Mouse (Mus musculus) neural tube, embryonic 14.5 days (tissue): ENCODE measurements at regions not wholly inside any gene's neighbourhood (a gene's known extent, or its start where the extent isn't known, plus 50 kb on each side); places are given as distances from the start of the nearest gene placed in this dataset.

Experiments
- ATAC-seq: fragments of 200-750 bp; cut with Nextera tagmentation; 2 replicates; pipeline ENCODE4 v1.8.0; 2017; ENCODE audit warnings: low read depth, mild to moderate bottlenecking, moderate TSS enrichment, moderate library complexity
- H3K27ac ChIP-seq: fragments of 300-500 bp; sonication (generic); 2 replicates; pipeline ENCODE4 v1.5.1; 2014; ENCODE audit warnings: low read depth, mild to moderate bottlenecking, control low read depth, low read length, moderate library complexity, mixed read lengths
- H3K27me3 ChIP-seq: fragments of 300-500 bp; sonication (generic); 2 replicates; pipeline ENCODE4 v1.6.1; 2014; ENCODE audit warnings: low read length; ENCODE audit not compliant: control insufficient read depth, insufficient read depth
- H3K36me3 ChIP-seq: fragments of 300-500 bp; sonication (generic); 2 replicates; pipeline ENCODE4 v1.6.1; 2014; ENCODE audit warnings: low read length, mixed read lengths; ENCODE audit not compliant: control insufficient read depth, insufficient read depth
- H3K4me1 ChIP-seq: fragments of 300-500 bp; sonication (generic); 2 replicates; pipeline ENCODE4 v1.6.1; 2014; ENCODE audit warnings: low read length; ENCODE audit not compliant: control insufficient read depth, insufficient read depth
- H3K4me2 ChIP-seq: fragments of 300-500 bp; sonication (generic); 2 replicates; pipeline ENCODE4 v1.6.1; 2014; ENCODE audit warnings: mild to moderate bottlenecking, low read depth, low read length, control low read depth
- H3K4me3 ChIP-seq: fragments of 300-500 bp; sonication (generic); 2 replicates; pipeline ENCODE4 v1.5.1; 2014; ENCODE audit warnings: low read depth, low read length, control low read depth, mixed read lengths
- H3K9ac ChIP-seq: fragments of 300-500 bp; sonication (generic); replicated peaks from 2 replicates; pipeline ENCODE4 v1.6.1; 2014; ENCODE audit warnings: low read depth, mild to moderate bottlenecking, control low read depth, low read length, mixed read lengths
- H3K9me3 ChIP-seq: fragments of 300-500 bp; sonication (generic); 2 replicates; pipeline ENCODE4 v1.6.1; 2016; ENCODE audit warnings: low read length; ENCODE audit not compliant: control insufficient read depth
- WGBS: fragments of 180-500 bp; shearing (Covaris S2); extraction: QIAGEN DNeasy Blood & Tissue Kit; methylation state at CpG from one replicate; pipeline ENCODE4 v1.1.7; 2014; 5-methylcytosine and 5-hydroxymethylcytosine counted together

DNA sequence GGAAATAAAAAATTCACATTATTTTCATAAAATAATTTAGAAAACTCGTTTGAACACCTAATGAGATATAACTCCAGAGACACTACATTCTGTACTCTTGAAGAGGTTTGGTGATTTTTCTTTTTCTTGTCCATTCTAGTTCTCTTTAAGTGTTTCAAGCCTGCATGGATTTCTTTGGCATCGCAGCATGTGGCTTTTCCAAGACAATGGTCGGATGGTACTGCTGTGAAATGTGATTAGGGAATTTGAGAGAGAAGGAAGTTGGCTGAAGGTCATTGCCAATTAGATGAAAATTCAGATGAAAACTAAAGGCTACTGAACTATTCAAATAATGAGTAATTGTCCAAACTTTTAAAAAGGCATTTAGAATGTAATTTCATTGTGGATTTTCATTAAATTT lies 572.2 kb downstream of the Phex start:
- Histone ChIP-seq H3K36me3 (no peaks in the 10 kb centered on the region), H3K4me3 (no peak overlapping the region), H3K4me2 (no peak overlapping the region), H3K9ac (no peak overlapping the region), H3K27me3 (no peaks in the 10 kb centered on the region), H3K27ac (no peak overlapping the region), H3K4me1 (no peaks in the 10 kb centered on the region), H3K9me3 (no peaks in the 10 kb centered on the region)
- no peak for ATAC-seq
- 44% methylated on average over 3 of the region's 3 CpGs for WGBS

GRCm38 (mm10) chrX:156841269-156841668 lies 573.8 kb downstream of the Phex start:
- H3K4me1 ChIP-seq: no peaks in the 10 kb centered on the region
- no peaks in the 10 kb centered on the region for H3K27me3 ChIP-seq
- H3K36me3 ChIP-seq: no peaks in the 10 kb centered on the region
- no peaks in the 10 kb centered on the region for H3K9me3 ChIP-seq
- no peak overlapping the region for H3K27ac ChIP-seq
- WGBS: 40% methylated on average over 2 of the region's 2 CpGs
- H3K9ac ChIP-seq: no peak overlapping the region
- no peak for ATAC-seq
- no peak overlapping the region for H3K4me3 ChIP-seq
- no peak overlapping the region for H3K4me2 ChIP-seq

DNA sequence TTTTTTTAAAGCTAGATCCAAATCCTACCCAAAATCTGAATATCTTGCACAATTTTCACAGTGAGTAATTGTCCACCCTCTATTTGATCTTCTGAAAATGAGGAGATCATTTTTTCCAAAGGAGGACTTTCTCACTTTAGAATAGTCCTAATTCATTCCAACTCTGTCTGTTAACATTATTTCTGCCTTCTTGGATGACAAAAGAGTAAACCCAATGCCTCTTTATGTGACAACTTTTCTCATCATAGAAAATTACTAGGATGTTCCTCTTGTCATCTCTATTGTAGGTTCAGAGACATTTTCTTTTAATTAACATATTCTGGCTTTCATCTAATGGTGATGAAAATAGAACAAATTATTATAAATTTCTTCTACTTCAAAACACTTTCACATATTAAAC lies 582.9 kb downstream of the Phex start:
- no peaks in the 10 kb centered on the region for H3K36me3 ChIP-seq
- H3K9ac ChIP-seq: no peak overlapping the region
- ATAC-seq: no peak

DNA sequence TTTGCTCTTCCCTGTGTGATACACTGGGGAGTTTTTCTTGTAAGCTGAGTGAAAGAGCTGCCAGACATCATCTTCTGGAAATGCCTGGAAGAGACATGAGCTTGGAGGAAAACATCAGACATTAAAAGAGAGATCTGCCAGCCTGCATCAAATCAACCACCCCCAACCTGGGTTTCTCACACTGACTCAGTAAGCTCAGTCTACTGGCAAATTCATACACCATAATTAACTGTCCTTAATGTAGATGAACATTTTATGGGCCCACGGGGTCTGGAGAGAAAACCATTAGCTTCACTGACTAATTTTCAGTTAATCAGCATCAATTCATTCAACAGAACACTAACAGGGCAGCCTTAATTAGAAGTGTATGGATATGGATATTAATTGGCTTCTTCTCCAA lies 608.3 kb downstream of the Phex start:
- Histone ChIP-seq H3K36me3 (no peaks in the 10 kb centered on the region), H3K27ac (no peak overlapping the region), H3K27me3 (no peaks in the 10 kb centered on the region), H3K4me1 (no peaks in the 10 kb centered on the region), H3K4me3 (no peak overlapping the region), H3K9ac (no peak overlapping the region), H3K9me3 (no peaks in the 10 kb centered on the region), H3K4me2 (no peak overlapping the region)
- ATAC-seq: peak; percentile 73; the same call in 1 of the 2 replicates
- WGBS: 38% methylated on average over 1 of the region's 1 CpGs

More for the DNA sequence above, 582.9 kb downstream of the Phex start:
- no peak overlapping the region for H3K4me3 ChIP-seq
- H3K9me3 ChIP-seq: no peaks in the 10 kb centered on the region
- H3K27me3 ChIP-seq: no peaks in the 10 kb centered on the region
- no peak overlapping the region for H3K4me2 ChIP-seq
- H3K4me1 ChIP-seq: no peaks in the 10 kb centered on the region
- H3K27ac ChIP-seq: no peak overlapping the region
